Mouse (Mus musculus): ENCODE results near the gene Xylt1.

Gene Xylt1

DNA sequence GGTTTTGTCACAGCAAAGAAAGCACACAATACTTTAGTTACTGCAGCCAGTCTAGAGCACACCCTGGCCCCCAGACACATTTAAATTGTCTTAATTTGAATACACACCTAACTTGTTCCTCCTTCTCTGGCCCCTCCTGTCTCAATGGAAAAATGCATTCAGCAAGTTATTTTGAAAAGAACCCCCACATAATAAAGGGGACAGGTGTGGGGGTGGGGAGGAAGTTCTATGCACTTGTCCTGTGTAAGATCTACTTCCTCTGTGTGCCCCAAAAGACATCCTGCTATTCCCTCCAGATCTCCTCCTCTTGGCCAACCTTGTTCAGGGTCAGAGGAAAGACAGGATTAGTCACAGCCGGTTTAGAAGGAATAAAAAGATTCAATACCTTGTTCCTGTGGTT is 135.0 kb downstream of the Xylt1 start:
- DNase-seq (ENCODE audit: low spot score in 2 of 2), result no peak

GRCm38 (mm10) chr7:117516896-117517295 is 136.1 kb downstream of the Xylt1 start:
- no peak for DNase-seq (ENCODE audit: low spot score in 2 of 2)

DNA sequence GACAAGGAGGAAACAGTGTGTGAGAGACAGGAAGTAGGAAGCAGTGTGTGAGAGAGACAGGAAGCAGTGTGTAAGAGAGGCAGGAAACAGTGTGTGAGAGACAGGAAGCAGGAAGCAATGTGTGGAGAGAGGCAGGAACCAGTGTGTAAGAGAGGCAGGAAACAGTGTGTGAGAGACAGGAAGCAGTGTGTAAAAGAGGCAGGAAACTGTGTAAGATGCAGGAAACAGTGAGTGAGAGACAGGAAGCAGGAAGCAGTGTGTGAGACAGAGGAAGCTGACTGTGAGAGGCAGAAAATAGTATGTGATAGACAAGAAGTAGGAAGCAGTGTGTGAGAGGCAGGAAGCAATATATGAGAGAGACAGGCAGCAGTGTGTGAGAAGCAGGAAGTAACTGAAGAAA is 140.6 kb downstream of the Xylt1 start:
- no peak for DNase-seq (ENCODE audit: low spot score in 2 of 2)

- DNase-seq (ENCODE audit: low spot score in 2 of 2), result no peak
These were observed 141.4 kb downstream of the Xylt1 start for GRCm38 (mm10) chr7:117522092-117522635.

- DNase-seq (ENCODE audit: low spot score in 2 of 2), result no peak
These were observed 143.8 kb downstream of the Xylt1 start for GRCm38 (mm10) chr7:117524430-117525214.

DNA sequence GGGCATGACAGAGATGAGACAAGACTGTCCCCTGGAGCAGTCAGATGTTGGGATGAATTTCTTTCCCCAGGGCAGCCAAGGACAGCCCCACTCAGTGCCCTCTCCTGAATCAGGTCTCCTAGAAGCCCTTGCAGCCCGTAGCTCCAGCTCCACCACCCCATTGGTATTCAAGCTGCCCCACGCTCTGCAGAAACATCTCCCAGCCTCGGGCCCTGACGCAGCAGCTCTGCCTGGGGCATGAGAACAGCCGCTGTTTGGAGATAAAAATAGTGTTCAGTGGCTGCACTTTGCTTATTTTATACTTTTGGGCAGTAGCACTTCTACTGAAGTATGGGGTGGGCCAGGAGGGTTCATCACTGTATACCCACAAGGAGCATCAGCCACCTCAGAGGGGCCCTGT is 144.9 kb downstream of the Xylt1 start:
- DNase-seq (ENCODE audit: low spot score in 2 of 2), result no peak

DNA sequence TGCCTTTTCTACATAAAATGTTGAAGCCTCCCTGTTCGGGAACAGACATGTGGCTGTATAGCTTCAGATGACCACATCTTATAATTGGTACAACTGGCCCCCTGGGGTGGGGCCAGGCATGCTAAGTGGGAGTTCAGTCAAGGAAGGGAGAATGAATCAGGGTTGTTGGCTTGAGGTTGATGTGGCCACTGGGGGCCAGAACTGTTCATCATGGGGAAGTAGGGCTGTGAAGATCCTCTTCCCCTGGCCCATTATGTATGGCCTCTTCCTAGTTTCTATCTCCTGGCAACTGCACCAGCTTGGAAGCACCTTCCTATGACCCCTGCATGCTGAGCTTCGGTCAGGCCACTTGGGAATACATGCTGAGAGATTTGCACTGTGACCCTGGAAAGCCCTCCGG is 145.8 kb downstream of the Xylt1 start:
- no peak for DNase-seq (ENCODE audit: low spot score in 2 of 2)

DNA sequence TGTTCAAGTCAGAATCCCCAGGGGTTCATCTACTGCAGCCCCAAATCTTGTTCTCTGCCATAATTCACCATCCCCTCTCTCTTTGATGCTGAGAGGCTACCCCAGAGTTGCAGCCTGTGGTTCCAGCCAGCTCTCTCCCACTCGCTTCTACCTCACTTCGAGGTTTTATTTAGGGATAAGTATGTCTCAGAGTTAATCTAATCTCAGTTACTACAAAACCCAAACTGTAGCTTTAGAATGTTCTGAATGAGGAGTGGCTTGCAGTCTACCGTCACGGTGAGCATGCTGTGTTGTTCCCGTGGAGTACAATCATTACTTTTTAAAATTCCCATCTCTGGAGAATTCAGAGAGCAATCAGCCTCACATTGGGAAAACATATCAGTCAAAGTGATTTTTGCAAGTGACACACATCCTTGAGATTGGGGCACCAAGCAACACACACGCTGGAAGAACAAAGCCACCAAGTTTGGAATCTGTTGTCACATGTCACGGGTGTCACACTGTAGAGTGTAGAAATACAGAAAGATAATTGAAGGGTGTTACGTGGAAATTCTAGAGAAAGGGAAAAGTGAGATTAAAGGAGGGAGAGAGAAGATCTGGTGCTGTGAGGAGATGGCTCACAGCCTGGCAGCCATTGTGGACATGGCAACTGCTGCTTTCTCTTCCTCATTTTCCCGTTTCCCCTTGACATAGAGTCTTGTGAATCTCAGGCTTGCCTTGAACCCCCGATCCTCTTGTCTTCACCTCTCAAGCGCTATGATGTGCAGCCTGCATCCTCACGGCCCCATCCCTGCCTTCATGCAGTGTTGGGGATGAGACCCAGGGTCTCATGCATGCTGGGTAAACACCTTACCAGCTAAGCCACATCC is 149.2 kb downstream of the Xylt1 start:
- DNase-seq (ENCODE audit: low spot score in 2 of 2), result no peak

DNA sequence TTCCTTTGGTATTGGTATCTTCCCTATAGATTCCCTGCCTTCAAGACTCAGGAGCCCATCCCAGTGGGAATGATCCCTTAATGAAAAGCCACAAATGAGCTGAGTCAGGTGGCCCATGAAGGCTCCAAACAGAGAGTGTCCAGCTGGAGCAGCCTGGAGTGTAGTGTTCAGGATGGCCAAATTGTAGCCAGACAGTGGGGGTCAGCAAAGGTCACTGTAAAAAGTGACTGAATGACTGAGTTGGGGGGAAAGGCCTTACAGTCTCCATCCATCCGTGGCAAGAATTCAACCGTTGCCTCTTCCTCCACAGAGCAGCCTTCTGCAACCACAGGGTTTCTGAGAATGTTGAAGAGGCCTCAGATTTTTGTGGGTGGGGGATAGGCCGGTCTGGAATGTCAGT is 151.9 kb downstream of the Xylt1 start:
- no peak for DNase-seq (ENCODE audit: low spot score in 2 of 2)

DNA sequence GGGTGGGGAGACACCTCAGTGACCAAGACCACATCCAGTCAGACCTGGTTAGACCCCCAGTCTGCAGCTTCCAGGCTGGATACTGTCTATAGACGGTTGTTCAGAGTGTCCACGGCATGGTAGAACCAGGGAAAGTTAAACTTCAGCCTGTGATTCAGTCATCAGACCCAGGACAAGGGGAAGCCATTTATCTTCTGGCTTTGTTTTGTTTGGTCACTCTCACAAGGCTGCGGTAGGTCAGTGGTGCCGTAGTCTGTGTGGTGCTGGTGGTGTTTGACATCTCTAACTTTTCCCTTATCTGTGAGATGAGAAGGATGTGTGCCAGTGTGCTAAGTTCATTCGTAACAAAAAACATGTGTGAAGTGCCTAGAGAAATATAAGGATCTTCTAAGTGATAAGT is 152.4 kb downstream of the Xylt1 start:
- no peak for DNase-seq (ENCODE audit: low spot score in 2 of 2)

DNA sequence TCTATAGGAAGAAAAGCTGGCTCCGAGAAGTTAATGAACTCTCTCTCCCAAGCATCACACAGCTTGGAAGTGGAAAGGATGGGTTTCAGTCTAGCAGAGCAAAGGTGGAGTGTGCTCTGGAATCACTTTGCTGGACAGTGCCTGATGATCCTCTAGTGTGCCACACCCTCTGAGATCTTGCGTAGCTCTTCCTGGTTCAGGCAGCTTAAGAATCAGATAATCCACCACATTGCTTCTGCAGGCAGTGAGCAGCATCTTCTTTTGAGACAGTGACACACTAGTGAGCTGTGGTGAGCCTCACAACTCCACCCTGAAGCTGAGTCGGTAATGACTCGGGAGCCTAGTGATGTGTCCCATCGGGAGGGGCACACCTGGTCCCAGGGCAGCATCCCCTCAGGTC is 159.2 kb downstream of the Xylt1 start:
- DNase-seq (ENCODE audit: low spot score in 2 of 2), result no peak

GRCm38 (mm10) chr7:117540413-117540812 is 159.6 kb downstream of the Xylt1 start:
- DNase-seq (ENCODE audit: low spot score in 2 of 2), result no peak

GRCm38 (mm10) chr7:117541056-117541455 is 160.3 kb downstream of the Xylt1 start:
- DNase-seq (ENCODE audit: low spot score in 2 of 2), result no peak

DNA sequence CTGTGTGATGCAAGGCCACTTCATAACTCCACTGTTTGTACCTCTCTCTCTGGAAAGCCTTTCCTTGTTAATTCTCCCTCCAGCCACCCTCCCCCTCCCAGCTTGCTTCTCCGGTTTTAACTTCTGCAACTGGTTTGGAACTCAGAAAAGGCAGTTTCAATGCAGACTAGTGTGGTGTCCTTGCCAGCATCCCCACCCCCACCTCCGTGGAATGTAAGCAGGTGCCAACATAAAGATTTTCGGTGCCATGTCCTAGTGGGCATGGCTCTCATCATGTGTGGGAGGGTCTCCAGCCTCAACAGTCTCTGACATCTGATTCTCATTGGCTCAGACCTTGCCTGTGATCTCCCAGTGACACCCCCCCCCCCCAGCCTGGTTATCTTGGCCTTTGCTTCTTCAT is 160.9 kb downstream of the Xylt1 start:
- no peak for DNase-seq (ENCODE audit: low spot score in 2 of 2)

DNA sequence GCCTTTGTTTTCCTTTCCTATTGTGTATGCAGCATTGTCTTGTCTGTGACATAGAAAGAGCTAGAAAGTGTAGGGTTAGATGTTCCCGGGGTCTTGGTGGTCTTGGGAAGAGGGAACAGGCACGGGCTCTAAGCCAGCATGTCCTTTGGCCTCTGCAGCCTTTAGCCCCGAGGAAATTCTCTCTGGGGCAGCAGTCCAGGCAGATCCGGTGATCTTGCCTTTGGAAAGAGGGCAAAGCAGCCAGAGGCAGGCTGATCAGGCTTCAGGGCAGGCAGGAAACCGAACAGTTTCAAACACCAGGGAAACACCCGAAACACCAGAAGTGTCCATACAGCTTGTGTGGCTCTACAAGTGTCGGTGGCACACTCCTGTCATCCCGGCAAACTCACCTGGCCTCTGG is 162.3 kb downstream of the Xylt1 start:
- DNase-seq (ENCODE audit: low spot score in 2 of 2), result no peak

- no peak for DNase-seq (ENCODE audit: low spot score in 2 of 2)
These were observed 163.3 kb downstream of the Xylt1 start for GRCm38 (mm10) chr7:117544126-117544525.

DNA sequence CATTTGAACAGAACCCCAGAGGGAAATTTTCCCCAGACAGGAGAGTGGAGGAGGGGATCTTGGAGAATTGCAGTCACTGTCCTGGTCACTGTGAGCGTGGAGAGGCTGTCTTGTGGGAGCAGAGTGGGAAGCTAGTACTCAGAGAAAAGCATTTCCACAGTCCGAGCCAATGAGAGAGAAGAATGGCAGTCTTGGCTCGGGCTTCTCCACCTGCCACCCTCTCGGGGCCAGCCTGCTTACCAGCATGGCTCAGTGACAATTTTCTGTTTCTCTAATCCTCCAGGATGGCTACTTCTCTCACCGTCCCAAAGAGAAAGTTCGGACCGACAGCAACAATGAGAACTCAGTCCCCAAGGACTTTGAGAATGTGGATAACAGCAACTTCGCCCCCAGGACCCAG is 167.5 kb downstream of the Xylt1 start:
- DNase-seq (ENCODE audit: low spot score in 2 of 2), result no peak

DNA sequence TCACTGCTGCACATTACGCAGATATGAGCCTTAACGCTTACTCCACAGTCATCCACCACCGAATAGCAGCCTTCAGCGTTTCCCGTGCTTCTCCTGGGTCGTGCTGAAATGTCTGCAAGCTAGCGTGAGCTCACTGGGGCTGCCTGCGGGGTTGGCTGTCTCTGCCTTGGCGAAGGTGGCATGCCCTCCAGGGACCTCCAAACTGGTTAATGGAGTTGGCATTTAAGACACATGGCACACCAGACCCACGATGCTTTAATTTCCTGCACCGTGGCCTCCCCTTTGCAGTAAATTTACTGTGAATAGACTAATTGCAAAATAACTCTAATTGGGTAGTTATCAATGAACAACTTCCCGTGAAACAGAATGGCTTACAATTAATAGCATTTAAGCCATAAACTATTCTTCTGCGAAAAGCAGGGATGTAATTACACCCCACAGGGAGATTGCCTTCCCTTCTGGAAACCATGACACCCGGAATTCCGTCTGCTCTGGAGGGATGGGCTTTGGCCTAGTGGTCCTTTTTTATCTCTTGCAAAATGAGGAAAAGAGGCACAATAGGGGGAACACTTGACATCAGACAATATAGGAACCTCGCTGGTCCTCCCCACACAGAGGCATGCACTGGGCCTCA is 170.3 kb downstream of the Xylt1 start:
- no peak for DNase-seq (ENCODE audit: low spot score in 2 of 2)

GRCm38 (mm10) chr7:117553228-117553627 is 172.4 kb downstream of the Xylt1 start:
- DNase-seq (ENCODE audit: low spot score in 2 of 2), result no peak

DNA sequence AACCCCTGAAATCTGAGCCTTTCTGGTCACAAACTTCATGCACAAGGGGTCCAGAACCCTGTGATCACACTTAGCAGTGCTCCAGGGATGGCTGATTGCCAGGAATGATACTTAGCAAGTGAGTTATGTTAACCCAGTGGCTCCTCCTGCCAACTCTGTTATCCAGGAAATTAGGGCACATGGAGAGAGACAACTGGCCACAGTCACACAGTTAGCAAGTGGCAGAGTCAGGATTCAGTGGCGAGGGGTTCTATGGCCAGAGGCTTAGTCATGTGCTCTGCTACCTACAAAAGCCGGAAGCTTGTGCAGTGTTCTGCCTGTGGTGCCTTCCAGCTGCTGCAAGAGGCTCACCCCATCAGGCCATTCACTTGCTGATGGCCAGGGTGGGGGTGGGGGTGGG is 175.0 kb downstream of the Xylt1 start:
- DNase-seq (ENCODE audit: low spot score in 2 of 2), result no peak

GRCm38 (mm10) chr7:117558166-117558565 is 177.4 kb downstream of the Xylt1 start:
- no peak for DNase-seq (ENCODE audit: low spot score in 2 of 2)

- no peak for DNase-seq (ENCODE audit: low spot score in 2 of 2)
These were observed 178.3 kb downstream of the Xylt1 start for GRCm38 (mm10) chr7:117559051-117559450.

All from spleen, postnatal 4 days (tissue).